Mouse (Mus musculus) lung, postnatal 0 days (tissue): Measurements from ENCODE around the gene Anxa9. TPM values are rescaled to one million over a fixed set of nuclear protein-coding genes. Genes with fewer than 3 reads are reported as not detected.

Source experiments
- ATAC-seq: fragments of 200-750 bp; cut with Nextera tagmentation; 2 replicates; pipeline ENCODE4 v1.8.0; 2017; ENCODE audit warnings: moderate library complexity
- DNase-seq: peaks from one replicate; pipeline ENCODE4 v3.0.0-alpha.2; 2016; ENCODE audit warnings: low spot score
- H3K27ac ChIP-seq: fragments of 300-500 bp; sonication (generic); 2 replicates; pipeline ENCODE4 v1.5.1; 2014; ENCODE audit warnings: antibody characterized with exemption, mild to moderate bottlenecking, low read length, mixed read lengths
- H3K27me3 ChIP-seq: fragments of 300-500 bp; sonication (generic); replicated peaks from 2 replicates; pipeline ENCODE4 v1.6.1; 2014; ENCODE audit warnings: low read length, mixed read lengths; ENCODE audit not compliant: insufficient read depth
- H3K36me3 ChIP-seq: fragments of 300-500 bp; sonication (generic); 2 replicates; pipeline ENCODE4 v1.6.1; 2014; ENCODE audit warnings: low read length, mixed read lengths; ENCODE audit not compliant: insufficient read depth
- H3K4me1 ChIP-seq: fragments of 300-500 bp; sonication (generic); 2 replicates; pipeline ENCODE4 v1.6.1; 2014; ENCODE audit warnings: antibody characterized with exemption, low read depth, low read length, mixed read lengths; ENCODE audit not compliant: insufficient read depth
- H3K4me2 ChIP-seq: fragments of 300-500 bp; sonication (generic); replicated peaks from 2 replicates; pipeline ENCODE4 v1.6.1; 2014; ENCODE audit warnings: low read depth, mild to moderate bottlenecking, low read length, moderate library complexity, mixed read lengths
- H3K4me3 ChIP-seq: fragments of 300-500 bp; sonication (generic); 2 replicates; pipeline ENCODE4 v1.5.1; 2014; ENCODE audit warnings: low read depth, low read length
- H3K9ac ChIP-seq: fragments of 300-500 bp; sonication (generic); replicated peaks from 2 replicates; pipeline ENCODE4 v1.6.1; 2014; ENCODE audit warnings: low read depth, mild to moderate bottlenecking
- H3K9me3 ChIP-seq: fragments of 300-500 bp; sonication (generic); 2 replicates; pipeline ENCODE4 v1.6.1; 2016; ENCODE audit warnings: low read length, mixed read lengths
- CTCF ChIP-seq: IDR thresholded peaks from 2 replicates; pipeline ENCODE4 v1.5.1; 2016; ENCODE audit warnings: antibody characterized with exemption, mild to moderate bottlenecking
- EP300 ChIP-seq: IDR thresholded peaks from 2 replicates; pipeline ENCODE4 v1.6.1; 2016; ENCODE audit warnings: antibody characterized with exemption, mild to moderate bottlenecking, control low read depth
- WGBS: fragments of 180-500 bp; shearing (Covaris S2); extraction: QIAGEN DNeasy Blood & Tissue Kit; methylation state at CpG from one replicate; pipeline ENCODE4 v1.1.7; 2014; 5-methylcytosine and 5-hydroxymethylcytosine counted together
- polyA plus RNA-seq: library from polyadenylated mRNA; unstranded; fragments of >200 nt; fragmentation: Nextera tagmentation; extraction: Ambion mirVana; gene quantifications from 2 replicates; pipeline ENCODE4 v1.2.1, GENCODE M21; 2015

Gene Anxa9
- polyA plus RNA-seq, 1 experiment from 2014 or later = 1.4 TPM

GRCm38 (mm10) chr3:95319701-95320625, 13.0 kb upstream of the Anxa9 start:
- Histone ChIP-seq H3K9me3 (no peaks in the 10 kb centered on the region), H3K9ac (no peak overlapping the region), H3K4me3 (no peak overlapping the region), H3K27me3 (no peaks in the 10 kb centered on the region), H3K4me1 (peaks cover 12% of the 10 kb centered on the region; the same call in 1 of the 2 replicates), H3K36me3 (peaks cover 44% of the 10 kb centered on the region), H3K4me2 (no peak overlapping the region), H3K27ac (no peak overlapping the region; the same call in 1 of the 2 replicates)
- DNase-seq = peak; percentile 18
- no peak for ATAC-seq
- 57% methylated on average over 12 of the region's 12 CpGs for WGBS
- TF ChIP-seq EP300 = no peak
- no peak for TF ChIP-seq CTCF

DNA sequence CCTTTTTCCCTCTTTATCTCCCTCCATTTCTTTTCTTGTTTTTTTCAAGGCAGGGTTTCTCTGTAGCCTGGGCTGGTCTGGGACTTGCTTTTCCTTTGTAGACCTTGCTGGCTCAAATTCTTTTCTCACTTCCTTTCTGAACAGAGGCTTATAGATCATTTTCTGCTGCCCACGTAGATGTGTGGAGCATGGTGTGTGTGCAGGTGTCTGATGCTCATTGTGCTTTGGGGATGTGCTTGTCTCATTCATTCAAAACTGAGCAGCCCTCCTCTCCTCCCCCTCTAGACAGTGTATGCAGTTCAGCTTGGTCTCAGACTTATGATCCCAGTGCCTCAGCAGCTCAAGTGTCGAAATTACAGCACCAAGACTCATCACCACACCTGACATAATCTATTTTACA, 12.1 kb upstream of the Anxa9 start:
- WGBS = 36% methylated on average over 2 of the region's 2 CpGs

DNA sequence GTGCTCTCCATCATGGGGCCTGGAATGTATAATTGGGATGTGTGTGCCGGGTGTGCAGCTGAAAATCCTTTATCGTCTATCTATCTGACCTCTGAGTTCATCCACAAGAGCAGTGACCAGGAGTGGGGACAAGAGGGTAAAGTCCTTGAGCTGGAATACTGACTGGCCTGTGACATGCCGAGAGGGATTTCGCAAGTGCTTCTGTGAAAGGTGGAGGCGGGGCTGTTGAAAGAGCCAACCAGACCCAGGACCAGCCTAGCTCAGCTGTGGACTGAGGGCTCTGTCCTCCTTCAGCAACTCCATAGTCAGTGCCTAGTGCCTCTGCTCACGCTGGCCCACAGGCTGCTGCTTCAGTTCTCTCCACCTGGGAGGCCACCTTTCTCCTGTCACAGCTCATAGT, 11.6 kb upstream of the Anxa9 start:
- WGBS = 30% methylated on average over 6 of the region's 6 CpGs
- peaks cover 30% of the 10 kb centered on the region for H3K36me3 ChIP-seq

More for the DNA sequence above, 12.1 kb upstream of the Anxa9 start:
- peaks cover 16% of the 10 kb centered on the region; the same call in 1 of the 2 replicates for H3K4me1 ChIP-seq
- peak overlapping the region; percentile 23 for H3K4me2 ChIP-seq
- H3K4me3 ChIP-seq = no peak overlapping the region
- no peak for TF ChIP-seq EP300
- no peak for TF ChIP-seq CTCF
- H3K9ac ChIP-seq = 0 out of 2 replicates have a peak overlapping the region, but pooled peaks have one; percentile 6
- peaks cover 36% of the 10 kb centered on the region for H3K36me3 ChIP-seq
- peak overlapping the region; percentile 93 for H3K27ac ChIP-seq
- no peaks in the 10 kb centered on the region for H3K9me3 ChIP-seq
- H3K27me3 ChIP-seq = no peaks in the 10 kb centered on the region
- DNase-seq (no peak), ATAC-seq (no peak)

GRCm38 (mm10) chr3:95317414-95318080, 10.6 kb upstream of the Anxa9 start:
- Histone ChIP-seq H3K9me3 (no peaks in the 10 kb centered on the region), H3K27me3 (no peaks in the 10 kb centered on the region), H3K9ac (no peak overlapping the region; the same call in 1 of the 2 replicates), H3K4me3 (peak overlapping the region; percentile 12; the same call in 1 of the 2 replicates), H3K27ac (peak overlapping the region; percentile 93), H3K4me2 (peak overlapping the region; percentile 40), H3K36me3 (peaks cover 22% of the 10 kb centered on the region), H3K4me1 (peaks cover 16% of the 10 kb centered on the region; the same call in 1 of the 2 replicates)
- ATAC-seq (peak; percentile 72), DNase-seq (peak; percentile 94)
- TF ChIP-seq EP300 (peak; percentile 53), CTCF (peak; percentile 83)
- whole genome bisulfite sequencing = 14% methylated on average over 12 of the region's 12 CpGs

More for the DNA sequence above, 11.6 kb upstream of the Anxa9 start:
- Histone ChIP-seq H3K4me2 (peak overlapping the region; percentile 23), H3K9me3 (no peaks in the 10 kb centered on the region), H3K9ac (0 out of 2 replicates have a peak overlapping the region, but pooled peaks have one; percentile 6), H3K4me1 (peaks cover 16% of the 10 kb centered on the region; the same call in 1 of the 2 replicates), H3K27me3 (no peaks in the 10 kb centered on the region), H3K27ac (peak overlapping the region; percentile 93), H3K4me3 (no peak overlapping the region)
- TF ChIP-seq CTCF = 0 out of 2 replicates have a peak, but pooled peaks have one; percentile 22
- peak; percentile 77; the same call in 1 of the 2 replicates for TF ChIP-seq EP300
- ATAC-seq (peak; percentile 62), DNase-seq (peak; percentile 94)

DNA sequence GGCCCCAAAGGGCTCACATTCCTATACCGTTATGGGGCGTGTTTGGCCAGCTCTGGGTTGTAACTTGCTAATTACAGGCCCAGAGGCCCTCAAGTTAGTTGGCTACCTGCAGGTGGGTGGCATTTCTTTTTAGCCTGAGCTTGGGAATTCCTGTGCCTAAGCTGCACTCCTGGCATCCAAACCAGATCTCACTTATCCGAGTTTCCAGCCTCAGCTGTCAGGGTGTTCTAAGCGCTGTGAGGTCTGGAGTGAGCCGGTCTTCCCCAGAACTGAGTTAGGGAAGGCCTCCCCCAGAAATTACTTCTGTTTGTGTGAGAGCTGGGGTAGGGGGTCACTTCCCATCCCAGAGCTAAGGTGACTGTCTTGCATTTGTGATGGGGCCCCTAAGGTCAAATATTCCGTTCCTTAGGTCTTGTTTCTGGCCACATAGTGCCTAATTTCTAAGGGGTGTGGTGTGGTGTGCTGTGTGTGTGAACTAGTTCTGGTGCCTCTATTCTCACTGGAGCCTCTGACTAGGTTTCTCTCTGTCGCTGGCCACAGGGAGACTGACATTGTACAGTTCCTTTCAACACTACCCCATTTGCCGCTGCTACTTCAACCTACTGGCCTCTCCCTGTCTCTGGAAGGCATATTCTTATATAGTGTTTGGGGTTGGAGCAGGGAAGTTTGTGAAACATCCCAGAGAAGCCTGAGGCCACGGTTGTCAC, 9.0 kb upstream of the Anxa9 start:
- H3K4me1 ChIP-seq = peaks cover 16% of the 10 kb centered on the region; the same call in 1 of the 2 replicates
- WGBS = 6% methylated on average over 9 of the region's 9 CpGs
- TF ChIP-seq EP300 (no peak), CTCF (no peak)
- H3K4me3 ChIP-seq = peak overlapping the region; percentile 95
- peak overlapping the region; percentile 72 for H3K4me2 ChIP-seq
- ATAC-seq (no peak), DNase-seq (no peak)
- H3K27me3 ChIP-seq = no peaks in the 10 kb centered on the region
- H3K9ac ChIP-seq = peak overlapping the region; percentile 98
- peak overlapping the region; percentile 97 for H3K27ac ChIP-seq
- H3K36me3 ChIP-seq = peaks cover 6% of the 10 kb centered on the region; the same call in 1 of the 2 replicates
- no peaks in the 10 kb centered on the region for H3K9me3 ChIP-seq
